Mouse (Mus musculus) kidney, embryonic 14.5 days (tissue): ENCODE data around the gene Mettl1. TPM values are rescaled to one million over a fixed set of nuclear protein-coding genes. Genes with fewer than 3 reads are reported as not detected.

Source experiments
- ATAC-seq: fragments of 200-750 bp; cut with Nextera tagmentation; 2 replicates; pipeline ENCODE4 v1.8.0; 2017; ENCODE audit warnings: moderate number of reproducible peaks, mild to moderate bottlenecking, moderate TSS enrichment, moderate library complexity; ENCODE audit not compliant: low FRiP score, low TSS enrichment
- H3K27ac ChIP-seq: fragments of 300-500 bp; sonication (generic); 2 replicates; pipeline ENCODE4 v1.5.1; 2014; ENCODE audit warnings: low read depth, mild to moderate bottlenecking, low read length, moderate library complexity, mixed read lengths
- H3K27me3 ChIP-seq: fragments of 300-500 bp; sonication (generic); 2 replicates; pipeline ENCODE4 v1.6.1; 2014; ENCODE audit warnings: mild to moderate bottlenecking, low read length; ENCODE audit not compliant: control insufficient read depth, insufficient read depth
- H3K36me3 ChIP-seq: fragments of 300-500 bp; sonication (generic); 2 replicates; pipeline ENCODE4 v1.6.1; 2014; ENCODE audit warnings: low read length, mixed read lengths; ENCODE audit not compliant: control insufficient read depth, insufficient read depth
- H3K4me1 ChIP-seq: fragments of 300-500 bp; sonication (generic); 2 replicates; pipeline ENCODE4 v1.6.1; 2014; ENCODE audit warnings: low read length, mixed read lengths; ENCODE audit not compliant: control insufficient read depth, insufficient read depth
- H3K4me2 ChIP-seq: fragments of 300-500 bp; sonication (generic); replicated peaks from 2 replicates; pipeline ENCODE4 v1.6.1; 2014; ENCODE audit warnings: low read depth, mild to moderate bottlenecking, low read length
- H3K4me3 ChIP-seq: fragments of 300-500 bp; sonication (generic); 2 replicates; pipeline ENCODE4 v1.5.1; 2014; ENCODE audit warnings: mild to moderate bottlenecking, low read length
- H3K9ac ChIP-seq: fragments of 300-500 bp; sonication (generic); 2 replicates; pipeline ENCODE4 v1.6.1; 2014; ENCODE audit warnings: low read depth, mild to moderate bottlenecking, low read length, moderate library complexity
- H3K9me3 ChIP-seq: fragments of 300-500 bp; sonication (generic); 2 replicates; pipeline ENCODE4 v1.6.1; 2016; ENCODE audit warnings: low read length; ENCODE audit not compliant: control insufficient read depth
- WGBS: fragments of 180-500 bp; shearing (Covaris S2); extraction: QIAGEN DNeasy Blood & Tissue Kit; methylation state at CpG from one replicate; pipeline ENCODE4 v1.1.7; 2014; 5-methylcytosine and 5-hydroxymethylcytosine counted together
- polyA plus RNA-seq: library from polyadenylated mRNA; unstranded; fragments of >200 nt; fragmentation: Nextera tagmentation; extraction: Ambion mirVana; gene quantifications from 2 replicates; pipeline ENCODE4 v1.2.1, GENCODE M21; 2014

The Mettl1 gene
- polyA plus RNA-seq, 1 experiment from 2014 or later, result 69.5 TPM

DNA sequence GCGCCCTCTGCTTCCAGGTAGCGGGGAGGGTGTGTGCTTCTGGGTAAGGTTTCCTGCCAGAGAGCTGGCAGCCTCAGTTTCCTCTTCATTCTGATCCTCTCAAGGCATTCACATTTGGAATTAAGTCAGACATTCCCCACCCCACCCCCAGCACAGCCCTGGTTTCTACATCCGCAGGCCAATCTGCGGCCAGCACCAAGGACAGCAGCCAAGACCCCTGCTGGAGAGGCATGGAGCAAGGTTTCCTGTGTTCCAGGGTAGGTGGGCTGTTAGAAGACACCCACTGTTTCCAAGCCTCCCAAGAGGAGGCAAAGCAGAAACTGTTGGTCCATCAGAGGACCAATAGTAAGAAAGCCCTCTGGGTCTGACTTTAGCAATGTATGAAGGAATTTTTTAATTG, 13.4 kb downstream of the Mettl1 start:
- Histone ChIP-seq H3K9me3 (no peaks in the 10 kb centered on the region), H3K4me2 (no peak overlapping the region), H3K9ac (no peak overlapping the region), H3K4me1 (peaks cover 17% of the 10 kb centered on the region), H3K27ac (no peak overlapping the region), H3K4me3 (no peak overlapping the region), H3K36me3 (peaks cover 16% of the 10 kb centered on the region; the same call in 1 of the 2 replicates), H3K27me3 (peaks cover 19% of the 10 kb centered on the region)
- ATAC-seq, result no peak
- 66% methylated on average over 4 of the region's 4 CpGs for WGBS

DNA sequence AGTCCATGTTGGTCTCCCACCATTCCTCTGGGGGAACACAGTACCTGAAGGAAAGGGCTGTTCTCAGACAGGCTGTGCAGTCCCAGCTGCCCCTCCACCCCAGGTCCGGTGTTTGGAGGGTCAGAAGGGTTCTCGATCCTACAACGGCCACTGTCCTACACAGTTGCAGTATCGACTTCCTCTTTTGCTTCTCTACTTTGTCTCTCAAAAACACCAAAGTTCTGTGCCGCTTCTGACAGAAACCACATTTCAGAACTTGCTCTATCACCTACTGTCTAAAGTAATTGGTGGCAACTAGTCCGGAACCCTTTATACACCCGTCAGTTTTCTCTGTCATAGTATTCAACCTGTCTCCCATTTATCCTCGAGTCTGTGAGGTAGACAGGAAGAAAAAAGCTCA, 14.2 kb downstream of the Mettl1 start:
- no peak overlapping the region for H3K4me2 ChIP-seq
- WGBS, result 87% methylated on average over 8 of the region's 8 CpGs
- H3K9ac ChIP-seq, result no peak overlapping the region
- peaks cover 13% of the 10 kb centered on the region for H3K4me1 ChIP-seq
- H3K36me3 ChIP-seq, result peaks cover 16% of the 10 kb centered on the region; the same call in 1 of the 2 replicates
- peaks cover 12% of the 10 kb centered on the region for H3K27me3 ChIP-seq
- H3K27ac ChIP-seq, result no peak overlapping the region
- no peaks in the 10 kb centered on the region for H3K9me3 ChIP-seq
- H3K4me3 ChIP-seq, result no peak overlapping the region
- no peak for ATAC-seq

DNA sequence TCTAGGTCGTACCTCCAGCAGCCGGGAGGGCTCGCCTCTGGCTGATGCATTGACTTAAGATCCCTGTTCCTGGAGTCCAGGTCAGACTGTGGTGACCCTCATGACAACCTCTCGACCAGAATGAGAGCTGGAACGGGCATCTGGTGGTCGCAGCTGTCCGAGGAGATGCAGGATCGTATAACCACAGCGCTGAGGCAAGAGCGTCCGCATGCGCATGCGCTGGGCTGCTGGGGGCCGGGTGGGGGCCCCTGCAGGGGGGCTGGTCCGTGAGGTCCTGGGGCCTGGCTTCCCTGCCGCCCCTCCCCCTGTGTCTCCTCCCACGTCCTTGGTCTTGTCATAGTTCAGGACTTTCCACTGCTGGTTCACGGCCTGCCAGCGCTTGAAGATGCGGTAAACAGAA, 15.3 kb downstream of the Mettl1 start:
- WGBS, result 83% methylated on average over 20 of the region's 20 CpGs
- Histone ChIP-seq H3K4me1 (peaks cover 18% of the 10 kb centered on the region), H3K4me3 (no peak overlapping the region), H3K4me2 (no peak overlapping the region), H3K9ac (no peak overlapping the region), H3K9me3 (no peaks in the 10 kb centered on the region), H3K36me3 (peaks cover 16% of the 10 kb centered on the region; the same call in 1 of the 2 replicates), H3K27ac (no peak overlapping the region), H3K27me3 (peaks cover 8% of the 10 kb centered on the region)
- no peak for ATAC-seq

DNA sequence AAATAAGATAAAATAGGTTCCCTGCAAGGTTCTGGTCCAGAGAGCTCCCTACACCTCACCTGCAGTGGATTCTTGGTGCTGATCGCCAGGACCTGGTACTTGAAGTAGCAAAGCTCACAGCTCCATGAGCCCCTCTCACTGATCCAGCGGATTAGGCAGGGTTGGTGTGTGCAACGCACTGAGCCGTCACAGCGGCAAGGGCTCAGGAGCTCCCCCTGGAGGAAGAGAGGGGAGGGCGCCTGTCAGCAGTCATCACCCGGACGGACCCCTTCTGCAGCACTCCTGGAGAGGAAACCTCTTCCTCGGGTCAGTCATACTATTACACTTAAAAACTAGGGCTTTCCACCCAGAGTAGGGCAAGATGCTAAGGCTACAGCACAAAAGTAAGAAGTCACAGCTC, 16.9 kb downstream of the Mettl1 start:
- Histone ChIP-seq H3K36me3 (peaks cover 16% of the 10 kb centered on the region; the same call in 1 of the 2 replicates), H3K27ac (no peak overlapping the region), H3K9ac (no peak overlapping the region; the same call in 1 of the 2 replicates), H3K4me3 (peak overlapping the region; percentile 83; the same call in 1 of the 2 replicates), H3K27me3 (peaks cover 8% of the 10 kb centered on the region), H3K4me1 (peaks cover 21% of the 10 kb centered on the region), H3K9me3 (no peaks in the 10 kb centered on the region), H3K4me2 (peak overlapping the region; percentile 97)
- ATAC-seq, result peak; percentile 20; the same call in 1 of the 2 replicates
- 1% methylated on average over 9 of the region's 9 CpGs for WGBS

DNA sequence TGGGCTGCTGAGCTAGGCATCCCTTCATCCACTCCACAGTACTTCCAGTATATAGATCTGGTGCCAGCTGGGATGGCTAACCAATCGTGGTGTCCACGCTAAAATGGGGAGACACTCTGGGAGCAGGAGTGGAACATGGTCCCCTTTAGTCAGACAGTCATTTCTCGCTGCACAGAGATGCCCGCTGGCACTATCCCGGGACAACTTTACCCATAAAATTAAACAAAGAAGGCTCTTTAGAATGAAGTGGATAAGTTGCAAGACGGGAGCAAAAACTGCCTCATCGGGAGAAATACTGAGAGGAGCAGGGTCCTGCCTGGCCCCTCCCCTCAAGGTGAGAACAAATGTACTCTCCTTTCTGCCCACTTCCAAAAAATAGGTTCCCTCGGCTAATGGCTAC, 17.5 kb downstream of the Mettl1 start:
- 9% methylated on average over 8 of the region's 8 CpGs for WGBS
- Histone ChIP-seq H3K4me1 (peaks cover 21% of the 10 kb centered on the region), H3K27me3 (peaks cover 8% of the 10 kb centered on the region), H3K9ac (peak overlapping the region; percentile 83; the same call in 1 of the 2 replicates), H3K27ac (no peak overlapping the region), H3K9me3 (no peaks in the 10 kb centered on the region), H3K4me3 (peak overlapping the region; percentile 83), H3K36me3 (peaks cover 16% of the 10 kb centered on the region; the same call in 1 of the 2 replicates), H3K4me2 (peak overlapping the region; percentile 97)
- no peak for ATAC-seq

DNA sequence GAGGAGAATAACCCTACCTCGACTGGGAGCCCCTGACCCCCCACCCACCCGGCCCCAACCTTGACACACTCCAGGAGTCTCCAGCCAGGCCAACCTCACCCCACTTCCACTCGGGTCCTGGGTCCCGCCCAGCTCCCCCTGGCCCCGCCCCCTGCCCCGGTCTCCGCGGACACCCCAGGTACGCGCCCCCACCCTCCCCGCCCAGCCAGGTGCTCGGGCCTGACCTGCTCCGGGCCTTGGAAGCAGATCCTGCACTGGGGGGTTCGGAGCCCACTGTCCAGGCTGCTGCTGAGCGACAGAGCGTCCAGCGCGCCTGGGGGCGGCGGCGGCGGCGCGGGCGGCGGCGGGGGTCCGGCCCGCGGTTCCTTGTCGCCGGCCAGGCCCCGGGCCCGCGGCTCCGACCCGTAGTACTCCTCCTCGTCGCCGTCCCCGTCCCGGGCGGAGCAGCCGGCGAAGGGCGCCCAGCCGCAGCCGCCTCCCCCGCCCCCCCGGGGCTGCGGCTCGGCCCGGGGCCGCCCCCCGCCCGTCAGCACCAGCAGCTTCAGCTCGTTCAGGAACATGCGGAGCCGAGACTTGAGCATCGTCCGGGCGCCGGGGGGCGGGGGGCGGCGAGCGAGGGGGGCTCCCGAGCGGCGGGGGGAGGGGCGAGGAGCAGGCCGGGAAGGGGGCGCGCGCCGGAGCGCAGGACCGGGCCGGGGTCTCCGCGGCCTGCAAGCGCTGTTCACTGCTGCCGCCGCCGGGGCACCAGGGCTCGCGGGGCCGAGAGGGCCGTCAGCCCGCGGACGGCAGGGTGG, 18.2 kb downstream of the Mettl1 start:
- H3K4me1 ChIP-seq, result peaks cover 21% of the 10 kb centered on the region
- peaks cover 16% of the 10 kb centered on the region; the same call in 1 of the 2 replicates for H3K36me3 ChIP-seq
- 1% methylated on average over 32 of the region's 92 CpGs for WGBS
- H3K9me3 ChIP-seq, result no peaks in the 10 kb centered on the region
- peak overlapping the region; percentile 83 for H3K9ac ChIP-seq
- no peak for ATAC-seq
- peaks cover 8% of the 10 kb centered on the region for H3K27me3 ChIP-seq
- 0 out of 2 replicates have a peak overlapping the region, but pooled peaks have one; percentile 24 for H3K27ac ChIP-seq
- H3K4me3 ChIP-seq, result peak overlapping the region; percentile 83
- peak overlapping the region; percentile 97 for H3K4me2 ChIP-seq

DNA sequence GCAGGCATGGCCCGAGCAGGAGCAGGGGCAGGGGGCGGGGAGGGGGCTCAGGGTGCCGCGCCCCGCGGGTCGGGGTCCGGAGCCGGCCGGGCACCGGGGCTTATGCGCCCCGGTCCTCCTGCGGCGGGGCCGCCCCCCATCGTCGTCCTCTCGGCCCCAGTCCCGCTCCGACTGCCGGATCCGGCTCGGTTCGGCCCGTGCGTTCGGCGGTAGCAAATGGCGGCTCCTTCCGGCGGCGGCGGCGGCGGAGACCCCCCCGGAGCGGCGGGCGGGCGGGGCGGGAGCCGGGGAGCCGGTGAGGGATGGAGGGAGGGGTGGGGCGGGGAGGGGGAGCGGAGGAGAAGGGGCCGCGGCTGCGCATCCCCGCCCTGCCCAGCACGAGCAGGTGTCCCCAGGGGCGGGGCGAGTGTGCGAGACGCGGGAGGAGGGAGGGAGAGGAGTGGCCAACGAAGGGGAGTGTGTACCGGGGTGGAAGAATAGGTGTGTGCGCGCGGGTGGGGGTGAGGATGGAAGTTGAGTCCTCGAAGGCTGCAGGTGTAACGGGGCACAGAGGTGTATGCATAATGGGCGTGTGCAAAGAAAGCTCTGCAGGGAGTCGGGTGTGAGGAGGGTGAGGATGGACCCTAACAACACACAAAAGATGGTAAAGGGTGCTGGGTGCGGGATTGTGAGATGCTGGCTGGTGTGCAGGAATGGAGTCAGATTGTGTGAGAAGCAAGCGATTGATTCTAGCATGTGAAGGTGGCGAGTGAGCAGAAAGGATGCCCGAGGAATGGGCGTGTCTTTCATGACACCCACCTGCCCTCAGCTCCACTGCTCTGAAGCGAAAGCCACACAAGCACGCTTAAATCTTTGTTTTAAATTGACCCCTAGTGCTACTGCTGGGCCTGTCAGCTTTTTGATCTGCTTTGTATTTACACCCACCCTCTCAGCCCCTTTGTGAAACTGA, 19.0 kb downstream of the Mettl1 start, which contains the start of gene March9:
Gene March9, minus strand, starts transcription at position 217 of the 949 bp plus-strand sequence.
- WGBS, result 2% methylated on average over 55 of the region's 72 CpGs
- H3K27ac ChIP-seq, result 0 out of 2 replicates have a peak within 1 kb of the TSS, but pooled peaks have one; percentile 24
- H3K4me1 ChIP-seq, result peaks cover 21% of the 10 kb centered on the region
- ATAC-seq, result peak; percentile 33
- H3K9ac ChIP-seq, result peak within 1 kb of the TSS; percentile 83
- peak within 1 kb of the TSS; percentile 83 for H3K4me3 ChIP-seq
- no peaks in the 10 kb centered on the region for H3K9me3 ChIP-seq
- peaks cover 8% of the 10 kb centered on the region for H3K27me3 ChIP-seq
- peaks cover 24% of the 10 kb centered on the region for H3K36me3 ChIP-seq
- H3K4me2 ChIP-seq, result peak within 1 kb of the TSS; percentile 97

DNA sequence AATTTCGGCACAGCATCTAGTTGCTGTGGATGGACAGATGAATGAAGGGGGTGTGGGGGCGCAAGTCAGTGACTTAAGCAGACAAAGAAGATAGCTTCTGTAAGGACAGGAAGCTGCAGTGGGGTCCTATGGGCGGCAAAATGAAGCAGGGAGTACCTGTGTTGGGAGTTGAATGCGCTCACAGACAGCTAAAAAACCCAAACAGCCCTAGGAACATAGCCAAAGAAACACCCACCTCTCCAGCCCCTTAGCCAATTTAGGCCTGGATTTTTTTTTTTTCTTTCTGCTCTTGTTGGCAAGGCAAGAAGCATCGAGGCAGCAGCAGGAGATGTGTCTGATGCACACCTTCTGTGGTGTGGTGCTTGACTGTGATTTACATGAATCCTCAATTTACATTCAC, 19.9 kb downstream of the Mettl1 start:
- H3K9ac ChIP-seq, result no peak overlapping the region
- H3K9me3 ChIP-seq, result no peaks in the 10 kb centered on the region
- H3K4me1 ChIP-seq, result peaks cover 21% of the 10 kb centered on the region
- ATAC-seq, result no peak
- WGBS, result 41% methylated on average over 5 of the region's 5 CpGs
- peaks cover 8% of the 10 kb centered on the region for H3K27me3 ChIP-seq
- H3K4me3 ChIP-seq, result no peak overlapping the region; the same call in 1 of the 2 replicates
- peaks cover 28% of the 10 kb centered on the region for H3K36me3 ChIP-seq
- H3K4me2 ChIP-seq, result no peak overlapping the region
- no peak overlapping the region for H3K27ac ChIP-seq
